Comparison of ENCODE assay signal across 29 mouse cellular contexts in genomic region chr9:6342854-6343253, GRCm38 (mm10).
DNase-seq lines count a peak whose midpoint lies in the region; ATAC-seq and TF ChIP-seq lines count a peak whose summit lies in the region.
"Had no signal": no experiment of that assay in that cellular context is flagged by ENCODE, and none has a peak within 500 bp of the region (broad histone marks: within the 10 kb centered on the region; RNA-seq: fewer than 3 reads in every experiment).

No protein-coding gene starts in this region.

- no peak overlapping the region for H3ac ChIP-seq in myocyte (ENCODE audit: control insufficient read depth, insufficient read length)

- no peaks in the 10 kb centered on the region for H3K27me3 ChIP-seq in midbrain, embryonic 11.5 days (ENCODE audit: control insufficient read depth, insufficient read depth, low read length)
- no peaks in the 10 kb centered on the region for H3K27me3 ChIP-seq in midbrain, embryonic 10.5 days (ENCODE audit: low read depth, poor library complexity, severe bottlenecking)
- no peaks in the 10 kb centered on the region for H3K27me3 ChIP-seq in Patski
- no peaks in the 10 kb centered on the region for H3K27me3 ChIP-seq in myocyte (ENCODE audit: control insufficient read depth, insufficient read depth, insufficient read length)
- H3K27me3 ChIP-seq: embryonic facial prominence, embryonic 13.5 days; forebrain, embryonic 12.5 days; heart, embryonic 12.5 days; heart, embryonic 15.5 days had no signal

- H3K9me3 ChIP-seq in midbrain, embryonic 11.5 days (ENCODE audit: control insufficient read depth, low read length): no peaks in the 10 kb centered on the region
- H3K9me3 ChIP-seq in midbrain, embryonic 10.5 days (replicated peaks): no peaks in the 10 kb centered on the region
- H3K9me3 ChIP-seq: embryonic facial prominence, embryonic 10.5 days; embryonic facial prominence, embryonic 13.5 days; forebrain, embryonic 12.5 days; heart, embryonic 12.5 days; heart, embryonic 15.5 days; hindbrain, embryonic 10.5 days had no signal

- CTCF ChIA-PET in Patski (lab: Charles Lee): interaction anchor here (0.9 to 1.6 kb wide), 2 partner anchors 10 to 30 kb away, joined by 3 to 5 read pairs; no protein-coding TSS in a partner anchor

- no peak overlapping the region for H3K4me3 ChIP-seq in midbrain, embryonic 11.5 days (ENCODE audit: low read depth, low read length)
- no peak overlapping the region for H3K4me3 ChIP-seq in midbrain, embryonic 10.5 days
- H3K4me3 ChIP-seq in myocyte: no peak overlapping the region
- H3K4me3 ChIP-seq: embryonic facial prominence, embryonic 10.5 days; embryonic facial prominence, embryonic 13.5 days; erythroblast, embryonic 14.5 days; forebrain, embryonic 12.5 days; gastrocnemius, adult 2 months; heart, embryonic 12.5 days; heart, embryonic 15.5 days; hindbrain, embryonic 10.5 days had no signal

- no peak overlapping the region for H3K27ac ChIP-seq in midbrain, embryonic 11.5 days (ENCODE audit: low read depth, low read length)
- no peak overlapping the region for H3K27ac ChIP-seq in midbrain, embryonic 10.5 days (replicated peaks)
- H3K27ac ChIP-seq: embryonic facial prominence, embryonic 10.5 days; embryonic facial prominence, embryonic 13.5 days; forebrain, embryonic 12.5 days; gastrocnemius, adult 2 months; heart, embryonic 15.5 days; hindbrain, embryonic 10.5 days; hindbrain, embryonic 14.5 days; hindbrain, postnatal 0 days had no signal

- H3K4me2 ChIP-seq in midbrain, embryonic 11.5 days: no peak overlapping the region
- peak overlapping the region; percentile 7 for H3K4me2 ChIP-seq in myocyte (ENCODE audit: low read depth)
- H3K4me2 ChIP-seq: embryonic facial prominence, embryonic 13.5 days; forebrain, embryonic 12.5 days; heart, embryonic 12.5 days; heart, embryonic 15.5 days; hindbrain, embryonic 14.5 days had no signal

- in situ Hi-C loops in Patski (cut with MboI; ENCODE audit: low pct_unique_long_range_greater_than_20kb): no loop called here

- 93% methylated on average over 10 of the region's 10 CpGs for WGBS in midbrain, embryonic 11.5 days
- WGBS in midbrain, embryonic 10.5 days: 93% methylated on average over 10 of the region's 10 CpGs

- no peak for TF ChIP-seq POLR2A in myocyte (IDR thresholded peaks at IDR 0.05; ENCODE audit: insufficient read length, low read depth)

- POLR2A ChIA-PET in Patski (lab: Charles Lee): interaction anchor here (0.5 kb wide), 1 partner anchor 11 kb away, joined by 4 read pairs; no protein-coding TSS in a partner anchor

- ATAC-seq in midbrain, embryonic 11.5 days (ENCODE audit: low FRiP score): no peak
- ATAC-seq in Patski: peak; percentile 35
- ATAC-seq: forebrain, embryonic 16.5 days; hindbrain, postnatal 0 days; inflammation-experienced regulatory T-cells, adult 6 months; intestine, embryonic 16.5 days had no signal

- no peaks in the 10 kb centered on the region for H3K36me3 ChIP-seq in midbrain, embryonic 11.5 days (ENCODE audit: control insufficient read depth, insufficient read depth, low read length)
- no peaks in the 10 kb centered on the region for H3K36me3 ChIP-seq in midbrain, embryonic 10.5 days
- H3K36me3 ChIP-seq in myocyte (ENCODE audit: control insufficient read depth, insufficient read depth): no peaks in the 10 kb centered on the region
- H3K36me3 ChIP-seq: embryonic facial prominence, embryonic 10.5 days; embryonic facial prominence, embryonic 13.5 days; forebrain, embryonic 12.5 days; heart, embryonic 12.5 days; heart, embryonic 15.5 days; hindbrain, embryonic 10.5 days had no signal

- DNase-seq in midbrain, embryonic 11.5 days (ENCODE audit: low spot score, missing footprints): peak; percentile 21
- DNase-seq in midbrain, embryonic 10.5 days (ENCODE audit: low spot score): no peak
- peak; percentile 67 for DNase-seq in 3T3-L1 (ENCODE audit: low read depth, low spot score)
- no peak for DNase-seq in Patski (ENCODE audit: low read depth, low spot score)
- DNase-seq in embryo, embryonic 10.5 days (ENCODE audit: low spot score): no peak
- DNase-seq: adrenal gland, postnatal 10 days; adrenal gland, postnatal 36 days; cerebellum, adult 18-20 months; cerebellum, adult 9-11 months; cerebellum, postnatal 25 days; embryo, embryonic 11 days; gastrocnemius, adult 2 months; gastrocnemius, postnatal 14 days; heart, adult 11 months; heart, postnatal 10 days; heart, postnatal 36 days had no signal

- no peak for TF ChIP-seq CTCF in Patski (IDR thresholded peaks at IDR 0.05)

- no peaks in the 10 kb centered on the region for H3K79me2 ChIP-seq in myocyte (ENCODE audit: control insufficient read depth, insufficient read depth)

- no peaks in the 10 kb centered on the region for H3K4me1 ChIP-seq in midbrain, embryonic 11.5 days (ENCODE audit: control insufficient read depth, insufficient read depth, low read length)
- no peaks in the 10 kb centered on the region for H3K4me1 ChIP-seq in midbrain, embryonic 10.5 days
- H3K4me1 ChIP-seq: hindbrain, embryonic 10.5 days had no signal

- no peak overlapping the region for H3K9ac ChIP-seq in midbrain, embryonic 11.5 days (ENCODE audit: low read length)
- H3K9ac ChIP-seq: embryonic facial prominence, embryonic 13.5 days; forebrain, embryonic 12.5 days; heart, embryonic 12.5 days; heart, embryonic 15.5 days; hindbrain, embryonic 14.5 days had no signal

TF ChIP-seq in myocyte, 11 proteins besides CTCF, POLR2A, EP300 and RAD21:
- TF ChIP-seq MYOD1 (IDR thresholded peaks at IDR 0.05; ENCODE audit: control insufficient read depth in 1 of 3, insufficient read length in 2 of 3, low read depth in 2 of 3): no peak
- TF ChIP-seq TCF3 (IDR thresholded peaks at IDR 0.05; ENCODE audit: insufficient read length, low read depth): no peak
- TF ChIP-seq CEBPB (IDR thresholded peaks at IDR 0.05; ENCODE audit: insufficient read depth, poor library complexity, severe bottlenecking): no peak
- TF ChIP-seq REST (IDR thresholded peaks at IDR 0.05; ENCODE audit: insufficient read depth, insufficient read length): no peak
- no peak for TF ChIP-seq SRF (IDR thresholded peaks at IDR 0.05; ENCODE audit: control insufficient read depth, insufficient read length, low read depth)
- TF ChIP-seq MAX (IDR thresholded peaks at IDR 0.05; ENCODE audit: low read depth): no peak
- TF ChIP-seq MYOG (IDR thresholded peaks at IDR 0.05; ENCODE audit: control insufficient read depth in 1 of 3, insufficient read depth in 1 of 3, insufficient read length in 2 of 3, low read depth in 2 of 3): no peak
- TF ChIP-seq POLR2AphosphoS2 (IDR thresholded peaks at IDR 0.05; ENCODE audit: insufficient read length, low read depth): no peak
- no peak for TF ChIP-seq USF1 (IDR thresholded peaks at IDR 0.05; ENCODE audit: low read depth)

Comparison
In these comparisons a context has a peak if more than half of its experiments do, and no peak if none do; other contexts are left out.
1. DNase-seq: peak in midbrain, embryonic 11.5 days (single experiment) and 3T3-L1 (single experiment); none in midbrain, embryonic 10.5 days (single experiment), Patski (single experiment) and embryo, embryonic 10.5 days (single experiment).